Mouse (Mus musculus): ENCODE results near the gene Slc31a2. TPM values are rescaled to one million over a fixed set of nuclear protein-coding genes. Genes with fewer than 3 reads are reported as not detected.

The Slc31a2 gene
- total and polyA plus RNA-seq, 3 experiments: 6.2 to 8.6 (median 6.9) TPM

DNA sequence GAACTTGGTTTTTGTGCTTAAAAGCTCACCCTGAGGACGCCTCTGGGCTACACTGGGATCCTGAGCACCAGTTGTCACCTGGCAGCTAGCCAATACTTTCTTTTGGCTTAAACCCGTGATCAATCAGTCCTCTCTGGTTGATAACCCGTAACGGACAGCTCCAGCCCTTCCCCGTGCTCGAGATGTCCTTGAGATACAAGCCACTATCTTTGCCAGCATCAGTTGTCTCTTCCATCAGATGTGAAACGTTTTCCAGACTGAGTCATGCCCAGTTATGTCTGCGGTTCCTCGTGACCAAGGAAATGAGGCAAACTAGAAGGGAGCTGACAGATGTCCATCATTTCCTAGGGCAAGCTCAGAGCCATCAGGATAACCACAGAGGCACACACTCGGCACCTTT is 4.7 kb downstream of the Slc31a2 start:
- Histone ChIP-seq H3K9me3 (replicated peaks; ENCODE audit: low read length) (no peaks in the 10 kb centered on the region), H3K4me2 (ENCODE audit: insufficient read depth, low read depth, poor library complexity, severe bottlenecking) (no peak overlapping the region), H3K4me3 (replicated peaks in 1 of 3; ENCODE audit: low read depth in 2 of 3, low read length in 2 of 3, poor library complexity in 1 of 3) (no peak overlapping the region), H3K27me3 (replicated peaks) (no peaks in the 10 kb centered on the region), H3K27ac (ENCODE audit: insufficient read depth, low read depth) (no peak overlapping the region), H3K36me3 (replicated peaks in 1 of 2; ENCODE audit: control insufficient read depth in 1 of 2, insufficient read depth in 1 of 2, low read length in 1 of 2) (no peaks in the 10 kb centered on the region), H3K9ac (ENCODE audit: insufficient read depth, low read depth) (no peak overlapping the region), H3K4me1 (ENCODE audit: control insufficient read depth in 1 of 2, insufficient read depth in 2 of 2) (peaks cover 5 to 46% of the 10 kb centered on the region in 2 experiments), H3K79me2 (replicated peaks; ENCODE audit: control insufficient read depth, extremely low read depth, insufficient read depth, poor library complexity, severe bottlenecking) (no peaks in the 10 kb centered on the region)
- DNase-seq (ENCODE audit: extremely low read depth): no peak
- in situ Hi-C loops (cut with MboI; ENCODE audit: low pct_ligation_motif_present, low pct_unique_long_range_greater_than_20kb, low sequenced_read_pairs) (no loop called here), dilution Hi-C loops (cut with MboI; ENCODE audit: extremely low pct_ligation_motif_present, extremely low pct_unique_long_range_greater_than_20kb, low sequenced_read_pairs) (no loop called here)
- TF ChIP-seq MAZ (IDR thresholded peaks at IDR 0.05; ENCODE audit: low read depth, low read length) (no peak), TCF12 (IDR thresholded peaks at IDR 0.05; ENCODE audit: low read depth, low read length) (no peak), IRF4 (IDR thresholded peaks at IDR 0.05; ENCODE audit: low read depth, low read length) (no peak), MXI1 (IDR thresholded peaks at IDR 0.05; ENCODE audit: low read depth, low read length) (no peak), KAT2A (IDR thresholded peaks at IDR 0.05; ENCODE audit: insufficient replicate concordance, low read length) (no peak), CHD2 (IDR thresholded peaks at IDR 0.05; ENCODE audit: low read length) (no peak), USF1 (IDR thresholded peaks at IDR 0.05; ENCODE audit: low read depth, low read length) (no peak), RAD21 (IDR thresholded peaks at IDR 0.05; ENCODE audit: low read depth, low read length) (no peak), RCOR1 (conservative IDR thresholded peaks at IDR 0.05; ENCODE audit: low read depth, low read length) (no peak), UBTF (IDR thresholded peaks at IDR 0.05; ENCODE audit: low read depth, low read length) (no peak), ETS1 (conservative IDR thresholded peaks at IDR 0.05; ENCODE audit: low read depth, low read length) (no peak), USF2 (conservative IDR thresholded peaks at IDR 0.05; ENCODE audit: low read depth, low read length) (no peak), ELF1 (IDR thresholded peaks at IDR 0.05; ENCODE audit: low read depth, low read length) (no peak)

- no peak overlapping the region for H3K4me2 ChIP-seq (ENCODE audit: insufficient read depth, low read depth, poor library complexity, severe bottlenecking)
- H3K27me3 ChIP-seq (replicated peaks): no peaks in the 10 kb centered on the region
- H3K9ac ChIP-seq (ENCODE audit: insufficient read depth, low read depth): no peak overlapping the region
- H3K36me3 ChIP-seq (replicated peaks in 1 of 2; ENCODE audit: control insufficient read depth in 1 of 2, insufficient read depth in 1 of 2, low read length in 1 of 2): no peaks in the 10 kb centered on the region
- dilution Hi-C loops (cut with MboI; ENCODE audit: extremely low pct_ligation_motif_present, extremely low pct_unique_long_range_greater_than_20kb, low sequenced_read_pairs): no loop called here
- H3K4me1 ChIP-seq (ENCODE audit: control insufficient read depth in 1 of 2, insufficient read depth in 2 of 2): 0 out of 4 replicates have a peak, but pooled peaks cover 0 to 2% of the 10 kb centered on the region in 2 experiments
- in situ Hi-C loops (cut with MboI; ENCODE audit: low pct_ligation_motif_present, low pct_unique_long_range_greater_than_20kb, low sequenced_read_pairs): no loop called here
- DNase-seq (ENCODE audit: extremely low read depth): no peak
- TF ChIP-seq ZKSCAN1 (IDR thresholded peaks at IDR 0.05; ENCODE audit: borderline replicate concordance, low read depth, low read length) (no peak), E2F4 (IDR thresholded peaks at IDR 0.05; ENCODE audit: insufficient replicate concordance, low read depth, low read length) (no peak), EP300 (IDR thresholded peaks at IDR 0.05; ENCODE audit: low read length) (no peak), ETS1 (conservative IDR thresholded peaks at IDR 0.05; ENCODE audit: low read depth, low read length) (no peak), MAFK (IDR thresholded peaks at IDR 0.05; ENCODE audit: insufficient replicate concordance, low read length) (no peak), SMC3 (IDR thresholded peaks at IDR 0.05; ENCODE audit: low read depth, low read length) (no peak), NRF1 (IDR thresholded peaks at IDR 0.05; ENCODE audit: low read depth, low read length) (no peak), IRF4 (IDR thresholded peaks at IDR 0.05; ENCODE audit: low read depth, low read length) (no peak), KAT2A (IDR thresholded peaks at IDR 0.05; ENCODE audit: insufficient replicate concordance, low read length) (no peak), POLR2A (IDR thresholded peaks at IDR 0.05; ENCODE audit: low read depth, low read length) (no peak), UBTF (IDR thresholded peaks at IDR 0.05; ENCODE audit: low read depth, low read length) (no peak), ZC3H11A (IDR thresholded peaks at IDR 0.05; ENCODE audit: low read depth, low read length) (no peak), USF2 (conservative IDR thresholded peaks at IDR 0.05; ENCODE audit: low read depth, low read length) (no peak), CTCF (conservative IDR thresholded peaks at IDR 0.05 in 1 of 2, IDR thresholded peaks at IDR 0.05 in 1 of 2; ENCODE audit: low read depth in 2 of 2, low read length in 2 of 2) (no peak), SIN3A (IDR thresholded peaks at IDR 0.05; ENCODE audit: low read length) (no peak), POLR2AphosphoS2 (IDR thresholded peaks at IDR 0.05; ENCODE audit: low read depth, low read length) (no peak), USF1 (IDR thresholded peaks at IDR 0.05; ENCODE audit: low read depth, low read length) (no peak), BHLHE40 (IDR thresholded peaks at IDR 0.05; ENCODE audit: low read depth, low read length) (no peak)
- no peak overlapping the region for H3K4me3 ChIP-seq (replicated peaks in 1 of 3; ENCODE audit: low read depth in 2 of 3, low read length in 2 of 3, poor library complexity in 1 of 3)
- no peaks in the 10 kb centered on the region for H3K9me3 ChIP-seq (replicated peaks; ENCODE audit: low read length)
- H3K27ac ChIP-seq (ENCODE audit: insufficient read depth, low read depth): no peak overlapping the region
- no peaks in the 10 kb centered on the region for H3K79me2 ChIP-seq (replicated peaks; ENCODE audit: control insufficient read depth, extremely low read depth, insufficient read depth, poor library complexity, severe bottlenecking)
Observed at GRCm38 (mm10) chr4:62272696-62273095, 10.3 kb downstream of the Slc31a2 start.
